In genomic region chr2:131846132-131846710, GRCm38 (mm10) we compare ENCODE assay signal across 13 mouse cellular contexts. TPM values are rescaled to one million over a fixed set of nuclear protein-coding genes. Genes with fewer than 3 reads are reported as not detected.
DNase-seq lines count a peak whose midpoint lies in the region; ATAC-seq lines count a peak whose summit lies in the region.
"Had no signal": no experiment of that assay in that cellular context is flagged by ENCODE, and none has a peak within 500 bp of the region (broad histone marks: within the 10 kb centered on the region; RNA-seq: fewer than 3 reads in every experiment).

No protein-coding gene starts in this region.

- H3K27ac ChIP-seq in neural tube, embryonic 12.5 days, result no peak overlapping the region
- peak overlapping the region; percentile 65 for H3K27ac ChIP-seq in heart, embryonic 10.5 days
- H3K27ac ChIP-seq in lung, embryonic 16.5 days (ENCODE audit: low read length), result peak overlapping the region; percentile 17; the same call in 1 of the 2 replicates
- peak overlapping the region; percentile 90 for H3K27ac ChIP-seq in neural tube, embryonic 15.5 days (replicated peaks)
- H3K27ac ChIP-seq: embryonic facial prominence, embryonic 15.5 days; macrophage had no signal

- peaks cover 7% of the 10 kb centered on the region; the same call in 1 of the 2 replicates for H3K4me1 ChIP-seq in neural tube, embryonic 12.5 days
- H3K4me1 ChIP-seq in heart, embryonic 10.5 days, result peaks cover 31% of the 10 kb centered on the region
- peaks cover 18% of the 10 kb centered on the region for H3K4me1 ChIP-seq in lung, embryonic 16.5 days (replicated peaks; ENCODE audit: control insufficient read depth, insufficient read depth, low read length)
- H3K4me1 ChIP-seq in neural tube, embryonic 15.5 days, result peaks cover 33% of the 10 kb centered on the region

- no peaks in the 10 kb centered on the region for H3K36me3 ChIP-seq in neural tube, embryonic 12.5 days
- no peaks in the 10 kb centered on the region for H3K36me3 ChIP-seq in heart, embryonic 10.5 days
- H3K36me3 ChIP-seq in lung, embryonic 16.5 days (ENCODE audit: control insufficient read depth, insufficient read depth, low read length), result no peaks in the 10 kb centered on the region
- no peaks in the 10 kb centered on the region for H3K36me3 ChIP-seq in neural tube, embryonic 15.5 days
- H3K36me3 ChIP-seq: embryonic facial prominence, embryonic 15.5 days had no signal

- H3K4me3 ChIP-seq in neural tube, embryonic 12.5 days, result no peak overlapping the region
- no peak overlapping the region for H3K4me3 ChIP-seq in heart, embryonic 10.5 days
- no peak overlapping the region for H3K4me3 ChIP-seq in lung, embryonic 16.5 days (ENCODE audit: low read length)
- no peak overlapping the region for H3K4me3 ChIP-seq in neural tube, embryonic 15.5 days (replicated peaks)
- H3K4me3 ChIP-seq: embryonic facial prominence, embryonic 15.5 days had no signal

- WGBS in neural tube, embryonic 12.5 days, result 80% methylated on average over 11 of the region's 11 CpGs
- 57% methylated on average over 11 of the region's 11 CpGs for WGBS in heart, embryonic 10.5 days
- WGBS in lung, embryonic 16.5 days, result 42% methylated on average over 11 of the region's 11 CpGs
- 79% methylated on average over 11 of the region's 11 CpGs for WGBS in neural tube, embryonic 15.5 days

- no peak for ATAC-seq in neural tube, embryonic 12.5 days (ENCODE audit: low FRiP score, low read depth)
- peak; percentile 42 for ATAC-seq in lung, embryonic 16.5 days (ENCODE audit: low read depth)
- no peak for ATAC-seq in neural tube, embryonic 15.5 days (ENCODE audit: low FRiP score)

- H3K4me2 ChIP-seq in neural tube, embryonic 12.5 days (replicated peaks), result 0 out of 2 replicates have a peak overlapping the region, but pooled peaks have one; percentile 43
- H3K4me2 ChIP-seq in lung, embryonic 16.5 days (ENCODE audit: low read depth, low read length), result 0 out of 2 replicates have a peak overlapping the region, but pooled peaks have one; percentile 6
- peak overlapping the region; percentile 48; the same call in 1 of the 2 replicates for H3K4me2 ChIP-seq in neural tube, embryonic 15.5 days
- H3K4me2 ChIP-seq: embryonic facial prominence, embryonic 15.5 days had no signal

- intact Hi-C loops in left cerebral cortex, postnatal 25 days (cut with DNase I), result loop anchor here (5.0 kb wide), 1 partner anchor 66 kb away; no protein-coding TSS in a partner anchor

- no peaks in the 10 kb centered on the region for H3K9me3 ChIP-seq in neural tube, embryonic 12.5 days
- no peaks in the 10 kb centered on the region for H3K9me3 ChIP-seq in heart, embryonic 10.5 days
- no peaks in the 10 kb centered on the region for H3K9me3 ChIP-seq in lung, embryonic 16.5 days (ENCODE audit: control insufficient read depth, low read length)
- H3K9me3 ChIP-seq in neural tube, embryonic 15.5 days (replicated peaks), result no peaks in the 10 kb centered on the region
- H3K9me3 ChIP-seq: embryonic facial prominence, embryonic 15.5 days had no signal

- no peak for DNase-seq in neural tube, embryonic 10.5 days (ENCODE audit: extremely low spot score, low spot score)
- DNase-seq in heart, embryonic 10.5 days (ENCODE audit: low spot score), result no peak
- no peak for DNase-seq in kidney, postnatal 4 days
- DNase-seq in layer of hippocampus, postnatal 25 days (ENCODE audit: extremely low spot score in 1 of 2, low spot score in 1 of 2), result no peak
- DNase-seq in left cerebral cortex, postnatal 25 days (ENCODE audit: low spot score in 2 of 2), result no peak
- DNase-seq: cerebellum, adult 9-10 months; kidney, adult 18-20 months had no signal

- no peak overlapping the region for H3K9ac ChIP-seq in neural tube, embryonic 12.5 days
- H3K9ac ChIP-seq in lung, embryonic 16.5 days (ENCODE audit: low read length), result no peak overlapping the region
- no peak overlapping the region for H3K9ac ChIP-seq in neural tube, embryonic 15.5 days (replicated peaks)
- H3K9ac ChIP-seq: embryonic facial prominence, embryonic 15.5 days had no signal

- no peaks in the 10 kb centered on the region for H3K27me3 ChIP-seq in neural tube, embryonic 12.5 days (replicated peaks)
- H3K27me3 ChIP-seq in heart, embryonic 10.5 days (ENCODE audit: insufficient read depth, poor library complexity, severe bottlenecking), result no peaks in the 10 kb centered on the region
- H3K27me3 ChIP-seq in lung, embryonic 16.5 days (ENCODE audit: control insufficient read depth, insufficient read depth, low read depth, low read length), result no peaks in the 10 kb centered on the region
- H3K27me3 ChIP-seq in neural tube, embryonic 15.5 days (replicated peaks), result no peaks in the 10 kb centered on the region
- H3K27me3 ChIP-seq: embryonic facial prominence, embryonic 15.5 days had no signal

RNA-seq across cellular contexts. Expression of gene Erv3, which starts 13.3 kb away (rescaled TPM):
- not detected in 2 replicates for polyA plus RNA-seq in neural tube, embryonic 12.5 days (2016; fragmentation: Nextera tagmentation; extraction: Ambion mirVana)
- not detected in 2 replicates for polyA plus RNA-seq in heart, embryonic 10.5 days (2016; fragmentation: Nextera tagmentation; extraction: Ambion mirVana)
- not detected in 2 replicates for polyA plus RNA-seq in lung, embryonic 16.5 days (2015; fragmentation: Nextera tagmentation; extraction: Ambion mirVana)
- polyA plus RNA-seq in neural tube, embryonic 15.5 days (2015; fragmentation: Nextera tagmentation; extraction: Ambion mirVana), result not detected in 2 replicates
- under 1 TPM in 1 of 2 experiments, not detected in 1; 0.30 TPM for total RNA-seq in layer of hippocampus, postnatal 25 days (2021)
- under 1 TPM in 1 of 2 experiments, not detected in 1; 0.23 TPM for total RNA-seq in left cerebral cortex, postnatal 25 days (2021)
- total RNA-seq: gastrocnemius, adult 8-10 months had no signal
- polyA plus RNA-seq: macrophage had no signal
